Mouse (Mus musculus) liver, postnatal 0 days (tissue): ENCODE data around the gene Zfp87.

Experiments used
- CTCF ChIP-seq: sonication (generic); IDR thresholded peaks from 2 replicates; pipeline ENCODE4 v1.5.1; 2016; ENCODE audit warnings: antibody characterized with exemption, low read depth
- EP300 ChIP-seq: IDR thresholded peaks from 2 replicates; pipeline ENCODE4 v1.6.1; 2016; ENCODE audit warnings: antibody characterized with exemption, low read depth, mild to moderate bottlenecking

GRCm38 (mm10) chr13:67545941-67546340, 20.0 kb upstream of the Zfp87 start:
- TF ChIP-seq CTCF (no peak), EP300 (no peak)
